Mouse (Mus musculus): Measurements from ENCODE around the gene Rab5if. TPM values are rescaled to one million over a fixed set of nuclear protein-coding genes. Genes with fewer than 3 reads are reported as not detected.
A peak's percentile ranks its signal among the peaks of the same experiment; 100 is the strongest.
"Not testable (repeated sequence)": the region's sequence is repeated elsewhere in the genome, so short reads cannot be mapped to it uniquely, and the experiment has no call there.

Gene Rab5if
- polyA plus RNA-seq, 1 experiment from 2014 or later = 227 TPM

DNA sequence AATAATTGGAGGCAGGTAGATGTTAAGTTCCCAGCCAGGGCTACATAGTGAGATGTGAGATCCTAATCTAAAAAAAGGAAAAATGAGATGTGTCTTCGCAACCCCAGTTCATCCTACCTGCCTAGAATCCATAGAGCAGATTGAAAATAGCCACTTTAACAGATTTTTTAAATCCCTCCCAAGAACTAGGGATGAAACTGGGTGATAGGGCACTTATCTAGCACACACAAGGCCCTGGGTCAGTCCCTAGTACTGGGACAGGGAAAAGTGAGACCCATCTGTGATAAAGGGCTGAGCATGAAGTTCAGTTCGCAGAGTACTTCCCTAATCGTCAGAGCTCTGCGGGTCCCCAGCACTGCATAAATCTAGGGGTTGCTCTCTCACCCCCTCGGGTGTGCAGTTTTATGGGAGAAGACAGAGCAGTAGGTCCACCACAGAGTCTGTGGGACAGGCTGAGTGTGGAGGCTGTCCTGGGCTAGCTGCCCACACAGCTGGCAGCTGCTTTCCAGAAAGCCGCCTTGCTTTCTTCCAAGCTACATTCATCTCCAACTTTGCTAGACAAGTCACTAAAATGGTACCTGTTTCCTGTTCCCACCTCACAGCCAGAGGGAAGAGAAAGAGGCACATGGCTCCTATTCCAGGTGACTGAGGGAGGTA lies 14.3 kb upstream of the Rab5if start:
- Histone ChIP-seq H3K4me2 (replicated peaks; ENCODE audit: low read depth) (no peak overlapping the region), H3K36me3 (ENCODE audit: control insufficient read depth, insufficient read depth, low read length) (no peaks in the 10 kb centered on the region; the same call in 1 of the 2 replicates), H3K4me3 (ENCODE audit: low read depth, low read length) (no peak overlapping the region), H3K4me1 (replicated peaks; ENCODE audit: control insufficient read depth, insufficient read depth) (peaks cover 10% of the 10 kb centered on the region; the same call in 1 of the 2 replicates), H3K9me3 (ENCODE audit: control insufficient read depth, low read length) (no peaks in the 10 kb centered on the region), H3K9ac (ENCODE audit: low read length) (no peak overlapping the region), H3K27ac (replicated peaks) (no peak overlapping the region), H3K27me3 (ENCODE audit: control insufficient read depth, insufficient read depth, low read length) (no peaks in the 10 kb centered on the region)
- no peak for ATAC-seq (ENCODE audit: low FRiP score, low TSS enrichment)
- TF ChIP-seq EP300 (optimal IDR thresholded peaks at IDR 0.05) (no peak), CTCF (IDR thresholded peaks at IDR 0.05; ENCODE audit: low read depth) (no peak)
- 72% methylated on average over 6 of the region's 6 CpGs for WGBS
- no peak for DNase-seq (ENCODE audit: low spot score)

DNA sequence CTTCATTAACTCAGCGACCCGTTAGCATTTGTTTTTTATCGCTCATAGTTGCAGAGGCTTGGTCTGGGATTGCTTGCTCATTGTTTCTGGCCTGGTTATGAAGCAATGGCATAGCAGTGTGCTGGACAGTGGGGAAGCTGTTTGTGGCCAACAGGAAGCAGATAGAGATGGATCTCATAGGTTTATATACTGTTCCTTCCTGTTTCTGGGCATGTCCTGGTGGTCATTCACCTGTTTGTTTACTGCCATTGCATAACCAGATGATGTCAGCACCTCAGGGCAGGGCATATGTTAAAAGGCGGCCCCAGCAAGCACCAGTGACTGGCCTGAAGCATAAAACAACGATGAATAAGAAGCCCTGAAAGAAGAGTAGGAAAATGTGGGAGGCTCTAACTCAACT lies 12.4 kb upstream of the Rab5if start:
- Histone ChIP-seq H3K4me2 (replicated peaks; ENCODE audit: low read depth) (no peak overlapping the region), H3K9me3 (ENCODE audit: control insufficient read depth, low read length) (no peaks in the 10 kb centered on the region), H3K9ac (ENCODE audit: low read length) (no peak overlapping the region), H3K4me1 (replicated peaks; ENCODE audit: control insufficient read depth, insufficient read depth) (peaks cover 3% of the 10 kb centered on the region; the same call in 1 of the 2 replicates), H3K36me3 (ENCODE audit: control insufficient read depth, insufficient read depth, low read length) (no peaks in the 10 kb centered on the region; the same call in 1 of the 2 replicates), H3K27me3 (ENCODE audit: control insufficient read depth, insufficient read depth, low read length) (no peaks in the 10 kb centered on the region), H3K4me3 (ENCODE audit: low read depth, low read length) (no peak overlapping the region), H3K27ac (replicated peaks) (no peak overlapping the region)
- TF ChIP-seq EP300 (optimal IDR thresholded peaks at IDR 0.05) (no peak), CTCF (IDR thresholded peaks at IDR 0.05; ENCODE audit: low read depth) (no peak)
- DNase-seq (ENCODE audit: low spot score) (peak; percentile 28), ATAC-seq (ENCODE audit: low FRiP score, low TSS enrichment) (peak; percentile 69)
- WGBS = 76% methylated on average over 5 of the region's 5 CpGs

DNA sequence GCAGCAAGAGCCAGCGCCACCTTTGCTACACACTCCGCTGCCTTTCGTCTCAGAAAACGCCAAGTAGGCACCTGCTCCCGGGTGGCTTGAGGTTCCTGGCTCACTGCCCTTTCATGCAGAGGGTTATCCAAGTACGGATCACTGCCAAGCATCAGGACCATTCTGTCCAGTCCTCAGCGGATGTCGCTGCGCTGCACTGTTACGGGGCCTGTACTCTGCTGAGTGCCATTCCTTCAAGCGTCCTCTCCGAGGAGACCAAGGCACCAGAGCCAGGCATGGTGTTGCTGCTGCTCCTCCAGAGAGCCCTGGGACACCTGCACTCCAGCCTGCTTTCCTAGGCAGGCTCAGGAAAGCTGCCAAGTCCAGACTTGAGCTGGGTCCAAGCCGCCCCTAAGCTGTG lies 9.3 kb upstream of the Rab5if start:
- H3K9me3 ChIP-seq (ENCODE audit: control insufficient read depth, low read length); H3K27me3 ChIP-seq (ENCODE audit: control insufficient read depth, insufficient read depth, low read length); ATAC-seq (ENCODE audit: low FRiP score, low TSS enrichment); H3K36me3 ChIP-seq (ENCODE audit: control insufficient read depth, insufficient read depth, low read length); H3K4me2 ChIP-seq (replicated peaks; ENCODE audit: low read depth); H3K27ac ChIP-seq (replicated peaks); H3K4me1 ChIP-seq (replicated peaks; ENCODE audit: control insufficient read depth, insufficient read depth); H3K4me3 ChIP-seq (ENCODE audit: low read depth, low read length); H3K9ac ChIP-seq (ENCODE audit: low read length); DNase-seq (ENCODE audit: low spot score): not testable (repeated sequence)
- 77% methylated on average over 8 of the region's 13 CpGs for WGBS

GRCm38 (mm10) chr2:156853999-156854771 lies 8.7 kb upstream of the Rab5if start:
- H3K27me3 ChIP-seq (ENCODE audit: control insufficient read depth, insufficient read depth, low read length); H3K27ac ChIP-seq (replicated peaks); ATAC-seq (ENCODE audit: low FRiP score, low TSS enrichment); H3K4me2 ChIP-seq (replicated peaks; ENCODE audit: low read depth); H3K4me1 ChIP-seq (replicated peaks; ENCODE audit: control insufficient read depth, insufficient read depth); H3K4me3 ChIP-seq (ENCODE audit: low read depth, low read length); H3K9me3 ChIP-seq (ENCODE audit: control insufficient read depth, low read length); H3K36me3 ChIP-seq (ENCODE audit: control insufficient read depth, insufficient read depth, low read length); H3K9ac ChIP-seq (ENCODE audit: low read length): not testable (repeated sequence)
- peak; percentile 54 for DNase-seq (ENCODE audit: low spot score)
- TF ChIP-seq CTCF (IDR thresholded peaks at IDR 0.05; ENCODE audit: low read depth) = peak; percentile 76
- WGBS = 35% methylated on average over 13 of the region's 13 CpGs

DNA sequence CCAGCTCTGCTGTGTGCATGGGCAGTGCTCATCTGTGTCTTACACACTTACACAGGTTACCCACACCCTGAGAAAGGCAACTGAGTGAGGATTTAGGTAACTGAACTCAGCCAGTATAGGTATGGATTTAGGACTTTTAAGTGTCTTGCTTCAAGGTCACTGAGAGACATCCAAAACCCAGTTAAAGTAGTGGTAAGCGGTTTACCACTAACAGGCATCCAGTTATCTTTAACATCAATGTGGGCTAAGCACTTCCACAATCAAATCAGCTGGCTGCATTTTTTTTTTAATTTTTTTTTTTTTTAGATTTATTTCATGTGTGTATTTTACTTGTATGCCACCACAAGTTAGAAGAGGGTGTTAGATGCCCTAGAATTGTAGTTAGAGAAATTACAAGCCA lies 6.6 kb upstream of the Rab5if start:
- no peak overlapping the region for H3K4me2 ChIP-seq (replicated peaks; ENCODE audit: low read depth)
- no peak for ATAC-seq (ENCODE audit: low FRiP score, low TSS enrichment)
- 92% methylated on average over 1 of the region's 1 CpGs for WGBS
- no peaks in the 10 kb centered on the region for H3K4me1 ChIP-seq (replicated peaks; ENCODE audit: control insufficient read depth, insufficient read depth)
- H3K27me3 ChIP-seq (ENCODE audit: control insufficient read depth, insufficient read depth, low read length) = no peaks in the 10 kb centered on the region
- no peak overlapping the region for H3K27ac ChIP-seq (replicated peaks)
- DNase-seq (ENCODE audit: low spot score) = no peak
- TF ChIP-seq EP300 (optimal IDR thresholded peaks at IDR 0.05) (no peak), CTCF (IDR thresholded peaks at IDR 0.05; ENCODE audit: low read depth) (no peak)
- no peak overlapping the region for H3K4me3 ChIP-seq (ENCODE audit: low read depth, low read length)
- no peaks in the 10 kb centered on the region for H3K9me3 ChIP-seq (ENCODE audit: control insufficient read depth, low read length)
- no peaks in the 10 kb centered on the region; the same call in 1 of the 2 replicates for H3K36me3 ChIP-seq (ENCODE audit: control insufficient read depth, insufficient read depth, low read length)
- H3K9ac ChIP-seq (ENCODE audit: low read length) = no peak overlapping the region

DNA sequence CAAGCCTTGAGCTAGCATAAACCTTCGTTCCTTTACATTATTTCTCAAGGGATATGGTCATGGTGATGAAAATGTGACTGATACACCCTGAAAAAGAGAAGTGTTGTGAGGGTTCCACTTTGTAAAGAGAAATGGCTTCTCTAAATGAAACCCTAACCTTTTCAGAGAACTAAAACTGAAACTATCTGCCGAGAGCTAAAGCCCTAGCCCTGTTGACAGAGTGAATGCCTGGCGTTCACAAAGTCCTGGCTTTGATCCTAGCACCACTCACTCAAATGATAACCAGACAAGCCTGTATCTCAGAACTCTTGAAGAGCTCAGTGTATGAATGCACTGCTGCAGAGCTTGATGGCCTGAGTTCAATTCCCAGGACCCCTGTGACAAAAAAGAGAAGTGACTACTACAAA lies 5.5 kb upstream of the Rab5if start:
- DNase-seq (ENCODE audit: low spot score) (no peak), ATAC-seq (ENCODE audit: low FRiP score, low TSS enrichment) (no peak)
- Histone ChIP-seq H3K4me2 (replicated peaks; ENCODE audit: low read depth) (no peak overlapping the region), H3K27ac (replicated peaks) (no peak overlapping the region), H3K27me3 (ENCODE audit: control insufficient read depth, insufficient read depth, low read length) (no peaks in the 10 kb centered on the region), H3K9me3 (ENCODE audit: control insufficient read depth, low read length) (no peaks in the 10 kb centered on the region), H3K36me3 (ENCODE audit: control insufficient read depth, insufficient read depth, low read length) (no peaks in the 10 kb centered on the region), H3K4me1 (replicated peaks; ENCODE audit: control insufficient read depth, insufficient read depth) (0 out of 2 replicates have a peak, but pooled peaks cover 3% of the 10 kb centered on the region), H3K9ac (ENCODE audit: low read length) (no peak overlapping the region), H3K4me3 (ENCODE audit: low read depth, low read length) (no peak overlapping the region)
- 37% methylated on average over 3 of the region's 3 CpGs for WGBS
- no peak for TF ChIP-seq CTCF (IDR thresholded peaks at IDR 0.05; ENCODE audit: low read depth)
- no peak for TF ChIP-seq EP300 (optimal IDR thresholded peaks at IDR 0.05)
